Mouse (Mus musculus): ENCODE measurements around the gene Flt3.

Gene Flt3

GRCm38 (mm10) chr5:147306638-147307397 is 93.5 kb downstream of the Flt3 start, which contains the start of gene Cdx2:
Gene Cdx2 (minus strand): TSS chr5:147307270.
- DNase-seq: no peak

GRCm38 (mm10) chr5:147305856-147306637 is 94.2 kb downstream of the Flt3 start:
- DNase-seq: no peak

- DNase-seq: no peak
These were observed 95.1 kb downstream of the Flt3 start for GRCm38 (mm10) chr5:147305166-147305565.

GRCm38 (mm10) chr5:147304276-147305155 is 95.8 kb downstream of the Flt3 start:
- no peak for DNase-seq

- DNase-seq: no peak
These were observed 97.4 kb downstream of the Flt3 start for GRCm38 (mm10) chr5:147302746-147303400.

GRCm38 (mm10) chr5:147302141-147302540 is 98.1 kb downstream of the Flt3 start:
- DNase-seq: no peak

- no peak for DNase-seq
These were observed 98.6 kb downstream of the Flt3 start for GRCm38 (mm10) chr5:147301781-147302070.

GRCm38 (mm10) chr5:147300917-147301780 is 99.1 kb downstream of the Flt3 start:
- no peak for DNase-seq

GRCm38 (mm10) chr5:147300001-147300363 is 100.3 kb downstream of the Flt3 start:
- no peak for DNase-seq

GRCm38 (mm10) chr5:147299255-147300000 is 100.9 kb downstream of the Flt3 start:
- no peak for DNase-seq

- no peak for DNase-seq
These were observed 103.0 kb downstream of the Flt3 start for GRCm38 (mm10) chr5:147297249-147297648.

GRCm38 (mm10) chr5:147294121-147294520 is 106.2 kb downstream of the Flt3 start:
- no peak for DNase-seq

- peak; percentile 17 for DNase-seq
These were observed 107.0 kb downstream of the Flt3 start for GRCm38 (mm10) chr5:147293127-147293910.

- DNase-seq: no peak
These were observed 107.7 kb downstream of the Flt3 start for GRCm38 (mm10) chr5:147292506-147293120.

GRCm38 (mm10) chr5:147291764-147292505 is 108.4 kb downstream of the Flt3 start:
- DNase-seq: no peak

GRCm38 (mm10) chr5:147284365-147284764 is 115.9 kb downstream of the Flt3 start:
- DNase-seq: no peak
